Mouse (Mus musculus): ENCODE measurements at regions not wholly inside any gene's neighbourhood (a gene's known extent, or its start where the extent isn't known, plus 50 kb on each side); places are given as distances from the start of the nearest gene placed in this dataset.

DNA sequence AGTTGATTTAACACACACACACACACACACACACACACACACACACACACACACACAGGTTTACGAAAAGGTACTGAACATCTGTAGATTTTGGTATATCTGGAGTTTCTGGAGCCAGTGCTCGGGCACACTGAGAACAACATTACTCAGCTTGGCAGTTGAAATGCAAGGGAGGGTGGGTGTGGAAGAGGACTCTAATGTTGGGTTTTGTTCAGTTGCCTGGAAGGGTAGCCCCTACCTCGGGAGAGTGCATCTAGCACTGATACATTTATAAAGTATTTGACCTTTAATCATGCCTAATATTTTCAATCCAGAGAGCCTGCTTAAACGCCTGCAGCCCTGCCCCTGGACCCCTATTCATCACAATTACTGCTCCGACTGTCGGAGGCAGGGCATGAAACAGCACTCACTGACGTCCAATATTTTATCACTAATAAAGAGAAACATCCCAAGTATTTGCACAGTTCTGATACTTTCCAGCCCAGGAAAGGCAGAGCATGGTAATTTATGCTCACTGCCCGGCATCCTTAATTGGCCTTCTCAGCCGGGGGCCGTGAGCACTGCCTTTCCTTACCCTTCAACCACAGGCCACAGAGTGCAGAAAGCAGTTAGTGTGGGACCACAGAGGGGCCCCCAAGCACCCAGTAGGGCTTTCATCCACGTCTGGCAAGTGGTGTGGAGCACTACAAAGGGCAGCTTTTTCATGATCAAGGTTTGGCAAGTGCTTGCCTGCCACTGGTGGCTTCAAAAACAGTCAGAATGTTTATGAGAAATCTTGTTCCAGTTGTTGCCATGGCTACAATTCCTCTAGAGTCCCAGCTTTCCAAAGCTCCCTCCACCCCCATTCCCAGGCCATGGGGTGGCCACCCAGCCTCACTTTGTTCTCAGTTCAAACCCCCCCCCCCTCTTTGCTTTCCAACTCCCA is 76.3 kb upstream of the Pkdcc start:
- no peak for DNase-seq

DNA sequence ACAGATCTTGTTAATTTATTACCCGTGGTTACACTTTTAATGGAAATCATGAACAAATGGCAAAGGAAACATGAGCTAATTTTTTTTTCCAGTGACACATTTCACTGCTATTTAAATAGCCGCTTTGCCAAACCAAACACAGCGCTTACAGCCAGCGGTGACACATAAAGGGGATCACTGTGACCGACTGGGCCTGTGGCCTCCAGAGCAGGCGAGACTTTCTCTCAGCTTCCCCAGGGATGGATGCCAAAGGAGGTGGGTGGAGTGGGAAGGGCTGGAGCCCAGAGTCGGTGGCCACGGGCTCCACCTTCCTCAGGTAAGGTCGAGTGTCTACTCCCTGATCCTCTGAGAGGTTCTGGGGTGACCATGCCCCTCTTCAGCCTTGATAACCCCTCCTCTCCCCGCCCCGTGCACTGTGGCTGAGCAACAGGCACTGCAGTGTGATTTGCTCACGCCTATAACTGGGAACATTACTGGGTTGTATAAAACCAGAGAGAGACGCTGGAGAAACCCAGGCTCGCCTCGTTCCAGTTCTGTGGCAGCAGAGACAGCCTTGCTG is 66.6 kb upstream of the Pkdcc start:
- peak; percentile 72 for DNase-seq

DNA sequence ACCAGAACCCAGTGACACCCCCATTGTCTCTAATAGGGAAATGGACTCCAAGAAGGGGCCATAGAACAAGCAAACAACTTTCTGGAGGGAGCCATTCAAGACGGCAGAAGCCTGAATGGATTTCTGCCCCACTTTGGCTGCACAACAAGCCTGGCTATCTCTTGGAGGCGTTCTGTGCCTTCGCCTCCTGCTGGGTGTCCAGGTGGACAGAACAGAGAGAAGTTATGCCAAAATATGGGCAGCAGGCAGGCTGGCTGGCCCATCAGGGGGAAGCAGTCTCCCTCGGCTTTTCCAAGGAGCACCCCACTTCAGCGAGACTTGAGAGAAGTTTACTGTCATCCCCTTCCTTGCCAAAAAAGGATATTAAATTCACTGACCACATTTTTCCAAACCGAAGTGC is 65.8 kb upstream of the Pkdcc start:
- DNase-seq, result no peak

DNA sequence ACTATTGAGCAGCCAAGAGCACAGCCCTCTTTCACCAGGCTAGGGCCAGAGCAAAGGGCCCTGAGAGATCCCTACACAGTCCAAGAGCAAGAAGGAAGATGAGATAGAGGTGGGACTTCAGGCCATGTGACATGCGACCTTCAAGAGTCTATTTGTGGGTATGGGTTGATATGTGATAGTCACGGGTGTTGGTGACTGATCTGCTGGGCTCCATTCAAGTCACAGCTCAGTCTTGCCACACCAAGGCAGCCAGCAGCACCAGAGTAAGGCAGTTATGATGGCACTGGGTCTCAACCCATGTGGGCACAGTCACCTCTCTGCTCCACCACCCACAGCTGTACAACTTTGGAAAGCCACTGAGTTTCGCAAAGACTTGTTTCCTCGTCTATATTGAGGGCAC is 60.0 kb upstream of the Pkdcc start:
- DNase-seq, result no peak

DNA sequence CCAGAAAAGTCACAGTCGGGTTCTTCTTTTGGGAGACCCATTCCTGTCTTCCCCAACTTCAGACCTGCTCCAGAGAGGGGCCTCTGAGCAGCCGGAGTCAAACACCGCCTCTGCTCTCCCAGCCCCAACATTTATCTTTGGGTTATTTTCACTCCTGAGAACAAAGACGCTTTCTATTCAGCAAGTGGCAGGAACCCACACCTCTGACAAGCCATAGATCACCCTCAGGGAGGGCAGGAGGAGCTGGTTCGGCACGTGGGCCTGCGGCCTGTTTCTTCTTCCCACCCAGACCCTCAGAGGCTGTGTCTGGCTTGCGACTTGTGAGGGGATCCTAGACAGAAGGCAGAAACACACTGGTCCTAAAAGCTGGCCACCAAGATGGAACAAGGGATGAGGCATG is 58.4 kb upstream of the Pkdcc start:
- no peak for DNase-seq

DNA sequence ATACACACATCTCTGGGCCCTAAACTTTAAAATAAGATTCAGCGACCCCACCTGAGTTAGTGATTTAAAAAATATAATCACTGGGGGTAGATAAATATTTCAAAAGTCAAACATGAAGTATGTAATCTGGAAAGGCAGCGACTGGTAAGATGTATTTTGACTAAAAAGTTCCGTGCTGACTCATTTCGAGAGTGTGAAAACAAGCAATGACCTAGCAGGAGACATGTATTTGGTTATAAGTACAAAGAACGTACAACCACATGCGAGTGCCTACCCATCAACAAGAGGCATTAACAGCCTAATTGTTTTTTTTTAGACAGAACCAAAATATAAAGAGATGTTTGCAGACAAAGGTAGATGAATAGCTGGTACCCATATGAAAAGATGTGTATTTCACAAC is 57.0 kb upstream of the Pkdcc start:
- DNase-seq, result no peak

DNA sequence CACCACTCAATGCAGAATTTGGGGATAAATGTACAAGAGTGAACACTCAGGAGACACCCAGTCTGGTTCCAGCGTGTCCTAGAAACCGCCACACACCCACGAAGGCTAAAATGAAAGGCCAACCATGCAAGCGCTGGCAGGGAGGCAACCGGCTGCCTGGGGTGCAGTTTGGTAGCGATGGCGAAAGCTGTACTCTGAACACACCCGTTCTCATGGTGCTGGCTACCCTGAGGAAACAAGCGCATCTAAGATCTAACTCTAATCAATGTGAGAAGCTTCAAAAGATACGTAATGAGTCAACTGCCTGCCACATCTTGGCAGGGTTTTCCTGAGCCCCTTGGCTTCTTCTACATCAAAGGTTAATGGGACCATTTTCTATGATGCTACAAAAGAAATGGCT is 56.4 kb upstream of the Pkdcc start:
- DNase-seq, result no peak

DNA sequence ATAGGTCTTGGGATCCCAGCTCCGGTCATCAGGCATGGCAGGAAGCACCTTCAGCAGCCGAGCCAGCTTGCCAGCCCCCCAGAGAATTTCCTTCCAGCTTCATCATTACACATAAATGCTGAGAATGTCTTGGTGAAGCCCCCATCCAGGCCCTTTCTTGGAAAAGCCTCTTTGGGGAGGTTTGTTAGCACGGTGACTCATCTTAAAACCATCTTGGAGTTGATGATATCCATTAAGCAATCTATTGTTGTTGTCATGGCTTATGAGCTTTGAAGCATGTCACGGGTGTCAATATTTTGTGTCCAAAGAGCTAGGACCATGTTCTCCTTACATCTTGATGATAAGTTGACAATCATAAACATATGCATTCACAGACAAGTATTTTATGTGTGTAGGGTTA is 55.5 kb upstream of the Pkdcc start:
- no peak for DNase-seq

DNA sequence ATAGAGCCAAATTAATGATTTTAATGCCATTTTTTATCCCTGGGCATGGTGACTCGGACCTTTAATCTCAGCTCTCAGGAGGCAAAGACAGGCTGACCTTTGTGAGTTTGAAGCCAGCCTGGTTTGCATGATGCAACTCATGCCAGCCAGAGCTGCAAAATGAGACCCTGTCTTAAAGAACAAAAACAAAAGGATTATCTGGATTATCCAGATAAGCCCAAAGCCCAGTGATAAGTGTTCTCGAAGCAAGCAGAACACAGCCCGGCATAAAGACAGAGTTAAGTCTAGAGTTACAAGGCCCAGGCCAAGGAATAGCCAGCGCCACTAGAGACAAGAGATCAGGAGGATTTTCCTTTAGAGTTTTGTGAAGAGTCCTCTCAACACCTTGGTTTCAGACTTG is 54.8 kb upstream of the Pkdcc start:
- no peak for DNase-seq

DNA sequence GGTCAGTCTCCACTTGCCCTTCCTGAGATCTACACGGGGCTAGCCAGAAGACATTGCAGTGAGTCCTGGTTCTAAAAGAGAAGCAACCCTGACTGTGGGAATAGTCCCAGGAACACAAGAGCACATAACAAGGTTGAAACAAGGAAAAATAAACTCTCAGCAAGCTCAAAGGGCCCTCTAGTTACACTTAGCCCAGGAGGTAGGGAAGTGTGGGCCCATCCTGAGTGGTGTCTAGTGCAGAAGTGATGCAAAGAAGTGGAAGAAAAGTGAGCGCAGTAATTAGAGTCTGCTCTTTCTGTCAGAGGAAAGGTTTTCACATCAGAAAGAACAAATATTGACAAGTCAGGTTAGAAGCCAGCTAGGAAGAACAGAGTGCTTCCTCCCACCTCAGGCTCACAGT is 53.4 kb upstream of the Pkdcc start:
- DNase-seq, result peak; percentile 53

DNA sequence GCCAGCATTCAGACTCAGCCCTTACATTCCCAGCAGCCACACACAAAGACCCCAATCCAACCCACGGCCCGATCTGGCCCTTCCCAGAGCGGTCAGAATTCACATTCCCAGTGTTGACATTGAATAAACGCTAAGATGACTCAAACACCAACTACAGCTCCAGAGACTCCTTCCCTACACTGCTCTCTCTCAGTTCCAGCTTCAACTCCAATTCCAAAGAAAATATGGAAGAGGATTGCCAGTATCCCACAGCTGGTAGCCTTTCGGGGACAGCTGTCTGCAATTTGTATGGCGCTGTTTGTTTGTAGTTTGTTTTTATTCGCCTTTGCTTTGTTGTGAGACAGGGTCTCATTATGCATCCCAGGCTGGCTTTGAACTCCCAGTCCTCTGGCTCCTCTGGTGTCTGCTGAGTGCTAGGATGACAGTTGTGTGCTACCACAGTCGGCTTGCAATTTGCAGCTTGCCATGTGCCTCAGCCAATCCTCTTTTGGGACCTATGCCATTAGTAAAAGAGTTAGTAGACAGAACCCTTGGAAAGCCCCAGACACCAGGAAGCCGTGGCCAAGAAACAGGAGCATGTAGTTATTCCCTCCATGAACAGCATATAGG is 51.0 kb upstream of the Pkdcc start:
- DNase-seq, result no peak

DNA sequence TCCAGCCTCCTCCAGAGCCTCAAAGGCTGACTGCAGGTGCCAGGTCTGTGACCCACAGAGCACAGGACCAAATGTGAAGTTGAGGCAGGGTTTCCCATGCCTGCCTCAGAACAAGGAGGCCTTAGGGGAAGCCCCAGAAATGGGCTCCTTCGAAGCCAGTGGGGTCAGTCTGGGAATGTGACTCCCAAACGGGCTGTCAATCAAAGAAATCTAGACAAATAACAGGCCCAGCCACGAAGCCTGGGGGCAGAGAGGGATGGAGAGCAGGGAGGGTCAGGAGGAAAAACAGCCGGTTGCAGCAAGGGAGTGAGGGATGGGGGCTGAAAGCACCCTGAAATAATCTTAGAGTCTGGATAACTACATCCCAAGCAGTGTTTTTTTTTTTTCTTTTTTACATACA is 50.4 kb upstream of the Pkdcc start:
- DNase-seq, result no peak

DNA sequence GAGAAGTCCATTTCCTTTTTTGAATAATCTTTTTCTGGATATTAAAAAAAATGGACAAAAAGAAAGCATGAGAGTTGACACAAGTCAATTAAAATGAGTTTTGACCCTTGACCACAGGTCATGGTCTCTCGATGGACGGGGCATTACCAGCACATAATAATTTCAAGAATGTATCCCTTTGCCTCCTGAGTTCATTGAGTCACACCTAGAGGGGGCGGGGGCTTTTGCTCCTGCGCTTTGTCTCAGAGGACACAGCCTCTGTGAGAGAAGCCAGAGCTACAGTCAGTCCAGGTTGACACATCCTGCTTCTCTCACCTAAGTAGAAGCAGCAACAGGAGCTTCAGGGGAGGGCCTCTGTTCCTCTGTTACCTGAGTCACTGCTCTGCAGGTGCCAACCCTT is 50.0 kb upstream of the Pkdcc start:
- DNase-seq, result no peak

All from lung, postnatal 36 days (tissue).